Mouse (Mus musculus): Measurements from ENCODE around the gene Amdhd1. TPM values are rescaled to one million over a fixed set of nuclear protein-coding genes. Genes with fewer than 3 reads are reported as not detected.

Amdhd1 gene
- total RNA-seq, 2 experiments from 2014 or later, result 1.1 to 1.9 TPM

- no peak for DNase-seq (ENCODE audit: low spot score in 2 of 2)
These were observed 55.3 kb downstream of the Amdhd1 start for GRCm38 (mm10) chr10:93484511-93484910.

Other genes with a start within 250 kb of the Amdhd1 start
- gene Elk3, start 228.9 kb downstream of the Amdhd1 start, total RNA-seq (2021), result 10 to 100 TPM; 12.3 to 12.8 TPM
- gene Lta4h, start 86.6 kb downstream of the Amdhd1 start, total RNA-seq (2021), result 10 to 100 TPM; 60.9 to 67.9 TPM
- gene Hal, start 51.3 kb downstream of the Amdhd1 start, total RNA-seq (2021), result under 1 TPM; 0.27 to 0.40 TPM
- gene Ccdc38, start 599 bp upstream of the Amdhd1 start, total RNA-seq (2021), result not detected
- 10 to 100 TPM; 16.7 TPM for gene Snrpf, start 49.7 kb upstream of the Amdhd1 start, total RNA-seq (2021)
- 1 to 10 TPM; 6.0 to 6.2 TPM for gene Ntn4, start 100.6 kb upstream of the Amdhd1 start, total RNA-seq (2021)